Mouse (Mus musculus) ES-E14 (cell line): ENCODE data around the gene Ift172. TPM values are rescaled to one million over a fixed set of nuclear protein-coding genes. Genes with fewer than 3 reads are reported as not detected.
A peak's percentile ranks its signal among the peaks of the same experiment; 100 is the strongest.

Experiments
- DNase-seq: peaks from one replicate; pipeline ENCODE4 v3.0.0-alpha.2; 2013; ENCODE audit warnings: low read depth, low spot score
- H3K27ac ChIP-seq: 2 replicates; pipeline ENCODE4 v1.5.1; 2012; ENCODE audit warnings: low read depth, mild to moderate bottlenecking, low read length, moderate library complexity, mixed read lengths; ENCODE audit not compliant: poor library complexity, insufficient read depth, severe bottlenecking
- H3K36me3 ChIP-seq: 2 replicates; pipeline ENCODE4 v1.6.1; 2012; ENCODE audit warnings: mild to moderate bottlenecking, low read length, moderate library complexity, mixed read lengths; ENCODE audit not compliant: control insufficient read depth, poor library complexity, insufficient read depth, severe bottlenecking
- H3K4me1 ChIP-seq, 2 experiments: fragments of 150-350 bp in 1 of 2; sonication (generic) in 1 of 2; 2 replicates each; pipeline ENCODE4 v1.6.1; 2012; ENCODE audit warnings: low read length in 2 of 2, mild to moderate bottlenecking in 1 of 2, mixed read lengths in 1 of 2; ENCODE audit not compliant: control insufficient read depth in 2 of 2, insufficient read depth in 2 of 2, poor library complexity in 1 of 2
- H3K4me3 ChIP-seq, 2 experiments: fragments of 150-350 bp in 1 of 2; sonication (generic) in 1 of 2; 2 replicates each; pipeline ENCODE4 v1.5.1; 2012; ENCODE audit warnings: low read length in 2 of 2, low read depth in 1 of 2, mild to moderate bottlenecking in 1 of 2, mixed read lengths in 1 of 2; ENCODE audit not compliant: insufficient read depth in 1 of 2, poor library complexity in 1 of 2, severe bottlenecking in 1 of 2
- H3K9ac ChIP-seq: 2 replicates; pipeline ENCODE4 v1.6.1; 2012; ENCODE audit warnings: low read depth, mild to moderate bottlenecking, low read length, mixed read lengths; ENCODE audit not compliant: poor library complexity, insufficient read depth, severe bottlenecking
- H3K9me3 ChIP-seq: fragments of 150-350 bp; sonication (generic); 2 replicates; pipeline ENCODE4 v1.6.1; 2012; ENCODE audit warnings: low read depth, mild to moderate bottlenecking, low read length; ENCODE audit not compliant: control insufficient read depth, insufficient read depth
- CHD2 ChIP-seq: IDR thresholded peaks from 2 replicates; pipeline ENCODE4 v1.6.1; 2014; ENCODE audit warnings: mild to moderate bottlenecking, low read depth, low read length, inconsistent platforms
- HCFC1 ChIP-seq: IDR thresholded peaks from 2 replicates; pipeline ENCODE4 v1.6.1; 2012; ENCODE audit warnings: low read length, inconsistent platforms, borderline replicate concordance; ENCODE audit not compliant: insufficient read depth
- MAFK ChIP-seq: IDR thresholded peaks from 2 replicates; pipeline ENCODE4 v1.6.1; 2014; ENCODE audit warnings: mild to moderate bottlenecking, low read depth, low read length, inconsistent platforms; ENCODE audit not compliant: insufficient read depth
- ZC3H11A ChIP-seq: IDR thresholded peaks from 2 replicates; pipeline ENCODE4 v1.6.1; 2012; ENCODE audit warnings: low read depth, mild to moderate bottlenecking, inconsistent platforms, low read length, borderline replicate concordance
- ZNF384 ChIP-seq: IDR thresholded peaks from 2 replicates; pipeline ENCODE4 v1.6.1; 2012; ENCODE audit warnings: low read depth, low read length, inconsistent platforms
- in situ Hi-C, 2 experiments: fragments of 600-800 bp; cut with MboI; formaldehyde crosslinking; loops; one replicate each; pipeline ENCODE4 v1.15.1; 2025; ENCODE audit warnings: low sequenced_read_pairs in 2 of 2, inconsistent platforms in 1 of 2; ENCODE audit not compliant: unreplicated experiment in 2 of 2
- total RNA-seq: library from RNA; depleted of rRNA; stranded (reverse); fragments of 300-350 nt; gene quantifications from 2 replicates; pipeline ENCODE4 v1.2.3, GENCODE M21; 2012

Gene Ift172
- total RNA-seq, 1 experiment: 26.9 TPM

DNA sequence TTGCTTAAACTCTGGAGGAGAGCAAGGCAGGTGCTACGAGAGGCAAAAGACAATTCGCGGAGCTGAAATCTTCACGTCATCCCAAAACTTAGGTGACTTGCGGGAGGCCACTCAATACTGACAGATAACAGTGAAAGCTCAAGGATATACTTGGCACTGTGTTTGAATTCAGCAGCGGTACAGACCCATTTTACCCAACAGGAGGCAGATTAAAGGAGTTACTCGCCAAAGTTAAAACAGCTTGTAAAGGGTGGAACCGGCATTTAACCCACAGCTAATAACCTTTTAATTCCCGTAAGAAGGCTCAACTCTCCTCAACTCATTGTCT, 409 bp upstream of the Ift172 start:
- DNase-seq: no peak
- in situ Hi-C loops: no loop called here
- TF ChIP-seq MAFK: no peak
- TF ChIP-seq HCFC1: no peak
- no peak for TF ChIP-seq ZC3H11A
- Histone ChIP-seq H3K9ac (peak overlapping the region; percentile 11; the same call in 1 of the 2 replicates), H3K4me3 (peak overlapping the region; percentile 48 to 68), H3K4me1 (peaks cover 4 to 6% of the 10 kb centered on the region in 2 experiments; a peak in 1 of 4 replicates), H3K9me3 (no peaks in the 10 kb centered on the region), H3K36me3 (no peaks in the 10 kb centered on the region), H3K27ac (no peak overlapping the region)

DNA sequence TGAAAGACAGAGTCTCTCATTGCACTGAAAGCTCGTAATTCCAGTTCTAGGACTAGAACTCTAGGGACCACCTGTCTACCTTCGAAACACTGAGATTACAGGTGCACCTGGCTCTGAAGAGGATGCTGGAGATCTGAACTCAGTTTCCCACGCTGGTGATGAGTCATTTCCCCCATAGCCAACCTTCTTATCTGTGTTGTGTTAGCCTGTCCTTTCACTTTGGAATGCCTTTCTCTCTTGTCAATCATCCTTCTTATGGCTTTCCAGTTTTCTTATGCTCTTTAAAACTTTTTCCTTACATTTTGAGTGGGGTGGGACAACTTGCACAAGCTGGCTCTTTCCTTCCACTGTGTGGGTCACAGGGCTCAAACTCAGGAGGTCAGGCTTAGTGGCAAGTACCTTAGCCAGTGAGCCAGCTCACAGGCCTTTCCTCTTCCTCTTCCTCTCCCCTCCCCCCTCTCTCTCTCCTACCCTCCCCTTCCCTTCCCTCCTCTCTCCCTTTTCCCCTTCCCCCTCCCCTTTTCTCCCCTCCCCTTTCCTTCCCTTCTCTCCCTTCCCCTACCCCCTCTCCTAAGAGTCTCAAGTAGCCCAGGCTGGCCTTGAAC, 1.2 kb downstream of the Ift172 start:
- Histone ChIP-seq H3K27ac (no peak overlapping the region), H3K36me3 (peaks cover 2% of the 10 kb centered on the region; the same call in 1 of the 2 replicates), H3K9ac (no peak overlapping the region), H3K9me3 (no peaks in the 10 kb centered on the region), H3K4me1 (peaks cover 3% of the 10 kb centered on the region in 2 experiments; a peak in 1 of 4 replicates), H3K4me3 (peak overlapping the region in 1 of 2 experiments; percentile 70; a peak in 1 of 4 replicates)
- no peak for DNase-seq
- TF ChIP-seq MAFK: no peak
- TF ChIP-seq ZNF384: no peak
- no peak for TF ChIP-seq CHD2
- no peak for TF ChIP-seq HCFC1
- TF ChIP-seq ZC3H11A: no peak
- in situ Hi-C loops: no loop called here

DNA sequence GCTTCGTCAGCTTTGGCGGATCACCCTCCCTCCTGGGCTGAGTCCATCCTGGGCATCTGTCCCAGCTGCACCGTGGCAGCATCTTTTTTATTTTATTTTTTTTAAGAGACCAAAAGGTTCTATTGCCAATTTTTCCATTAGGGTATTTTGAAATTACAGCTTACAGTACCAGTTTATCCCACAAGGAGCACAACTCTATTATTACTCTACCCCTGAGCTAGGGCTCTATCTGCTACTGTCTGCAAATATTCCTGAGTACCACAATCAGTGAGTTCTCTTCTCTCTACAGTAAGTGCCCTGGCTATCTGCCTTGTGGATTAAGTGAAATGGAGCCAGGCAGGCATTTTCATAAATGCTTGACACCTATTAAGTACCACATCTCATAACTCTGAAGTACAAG, 2.3 kb downstream of the Ift172 start:
- TF ChIP-seq HCFC1: no peak
- no peak for TF ChIP-seq CHD2
- TF ChIP-seq ZNF384: no peak
- no peak for TF ChIP-seq ZC3H11A
- TF ChIP-seq MAFK: no peak
- peaks cover 2% of the 10 kb centered on the region; the same call in 1 of the 2 replicates for H3K36me3 ChIP-seq
- H3K4me1 ChIP-seq: peaks cover 3% of the 10 kb centered on the region in 2 experiments; a peak in 1 of 4 replicates
- H3K27ac ChIP-seq: no peak overlapping the region
- no peak overlapping the region for H3K4me3 ChIP-seq
- DNase-seq: no peak
- in situ Hi-C loops: no loop called here
- no peaks in the 10 kb centered on the region for H3K9me3 ChIP-seq
- H3K9ac ChIP-seq: no peak overlapping the region

DNA sequence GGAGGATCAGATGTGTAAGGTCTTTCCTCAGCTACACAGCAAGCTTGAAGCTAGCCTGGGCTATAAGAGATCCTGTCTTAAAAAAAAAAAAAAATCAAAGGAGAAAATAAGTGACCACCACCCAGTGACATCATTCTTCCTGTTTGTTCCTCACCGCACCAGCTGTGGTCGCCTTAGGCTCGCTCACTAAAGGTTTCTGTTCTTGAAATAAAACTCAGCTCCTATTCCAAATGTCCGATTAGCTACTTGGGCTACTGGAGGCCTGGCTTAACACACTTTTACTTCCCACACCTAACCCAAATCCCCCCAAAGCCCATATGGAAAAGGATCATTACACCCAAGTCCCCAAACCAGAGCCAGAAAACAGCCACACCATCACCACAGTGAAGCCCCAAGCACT, 2.7 kb downstream of the Ift172 start:
- no peak for TF ChIP-seq MAFK
- no peak for TF ChIP-seq CHD2
- no peak for TF ChIP-seq ZNF384
- TF ChIP-seq ZC3H11A: no peak
- no peak for TF ChIP-seq HCFC1
- H3K36me3 ChIP-seq: peaks cover 2% of the 10 kb centered on the region; the same call in 1 of the 2 replicates
- in situ Hi-C loops: no loop called here
- no peak overlapping the region for H3K27ac ChIP-seq
- no peak for DNase-seq
- H3K4me1 ChIP-seq: peaks cover 3% of the 10 kb centered on the region in 2 experiments; a peak in 1 of 4 replicates
- no peak overlapping the region for H3K4me3 ChIP-seq
- no peak overlapping the region for H3K9ac ChIP-seq
- no peaks in the 10 kb centered on the region for H3K9me3 ChIP-seq
